Mouse (Mus musculus) C2C12 (cell line): ENCODE results near the gene Mrpl16.

Experiments used
- CEBPB ChIP-seq: IDR thresholded peaks from one replicate; pipeline ENCODE4 v1.6.1; 2011; ENCODE audit warnings: low read depth, mild to moderate bottlenecking, control low read depth, moderate library complexity
- CTCF ChIP-seq: IDR thresholded peaks from one replicate; pipeline ENCODE4 v1.5.1; 2011; ENCODE audit not compliant: control insufficient read depth, insufficient read depth, insufficient read length
- MAX ChIP-seq: IDR thresholded peaks from one replicate; pipeline ENCODE4 v1.6.1; 2011; ENCODE audit warnings: mild to moderate bottlenecking, control low read depth
- MYOD1 ChIP-seq: IDR thresholded peaks from one replicate; pipeline ENCODE4 v1.6.1; 2011; ENCODE audit warnings: low read depth; ENCODE audit not compliant: control insufficient read depth, insufficient read length
- USF1 ChIP-seq: IDR thresholded peaks from one replicate; pipeline ENCODE4 v1.6.1; 2011; ENCODE audit warnings: low read depth, mild to moderate bottlenecking, control low read depth, moderate library complexity

DNA sequence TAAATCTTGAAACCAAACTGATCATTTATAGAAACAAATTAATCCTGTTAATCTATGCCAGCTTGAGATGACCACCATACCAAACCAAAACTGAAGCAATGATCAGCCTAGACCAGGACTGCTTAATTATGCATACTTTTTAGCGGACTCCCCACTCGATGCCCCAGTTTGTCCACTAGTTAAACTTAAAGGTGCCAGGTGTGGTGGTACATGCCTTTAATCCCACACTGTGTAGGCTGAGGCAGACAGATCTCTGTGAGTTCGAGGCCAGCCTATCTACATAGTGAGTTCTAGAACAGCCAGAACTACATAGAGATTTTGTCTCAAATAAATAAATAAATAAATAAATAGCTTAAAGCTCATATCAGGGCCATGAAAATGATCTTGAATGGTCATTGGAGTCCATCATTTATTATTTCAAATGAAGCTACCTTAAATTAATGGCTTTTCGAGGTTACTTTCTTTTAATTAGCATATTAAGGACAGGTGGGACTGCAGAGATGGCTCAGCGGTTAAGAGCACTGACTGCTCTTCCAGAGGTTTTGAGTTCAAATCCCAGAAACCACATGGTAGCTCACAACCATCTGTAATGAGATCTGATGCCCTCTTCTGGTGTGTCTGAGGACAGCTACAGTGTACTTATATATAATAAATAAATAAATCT, 802 bp upstream of the Mrpl16 start:
- TF ChIP-seq CTCF (no peak), MAX (no peak), USF1 (no peak), MYOD1 (no peak), CEBPB (no peak)
